Mouse (Mus musculus): ENCODE measurements around the gene Scgb1c1.

Scgb1c1 gene

GRCm38 (mm10) chr7:140844905-140845665 lies at the start of gene Scgb1c1:
Scgb1c1 (plus strand) TSS chr7:140845547.
- DNase-seq (ENCODE audit: low read depth, low spot score): peak; percentile 81

DNA sequence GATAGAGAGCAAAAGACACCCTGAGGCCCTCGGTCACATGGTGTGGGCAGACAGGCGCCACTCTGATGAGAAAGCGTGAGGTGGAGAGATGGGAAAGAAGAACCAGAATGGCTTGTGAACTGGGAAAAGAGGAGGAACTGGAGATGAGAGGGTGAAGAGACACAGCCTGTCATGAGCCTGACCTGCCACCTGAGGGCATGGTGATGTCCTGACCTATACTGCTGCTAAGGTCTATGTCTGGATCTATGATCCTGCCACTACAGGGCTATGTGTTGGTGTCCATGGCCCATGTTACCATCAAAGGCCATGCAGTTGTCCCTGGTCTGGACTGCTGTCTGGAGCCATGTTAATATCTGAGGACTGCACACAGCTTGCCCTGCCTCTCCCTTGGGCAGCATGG lies 47.7 kb upstream of the Scgb1c1 start:
- DNase-seq (ENCODE audit: low read depth, low spot score): no peak

- no peak for DNase-seq (ENCODE audit: low read depth, low spot score)
Observed at GRCm38 (mm10) chr7:140798212-140798611, 47.1 kb upstream of the Scgb1c1 start.

DNA sequence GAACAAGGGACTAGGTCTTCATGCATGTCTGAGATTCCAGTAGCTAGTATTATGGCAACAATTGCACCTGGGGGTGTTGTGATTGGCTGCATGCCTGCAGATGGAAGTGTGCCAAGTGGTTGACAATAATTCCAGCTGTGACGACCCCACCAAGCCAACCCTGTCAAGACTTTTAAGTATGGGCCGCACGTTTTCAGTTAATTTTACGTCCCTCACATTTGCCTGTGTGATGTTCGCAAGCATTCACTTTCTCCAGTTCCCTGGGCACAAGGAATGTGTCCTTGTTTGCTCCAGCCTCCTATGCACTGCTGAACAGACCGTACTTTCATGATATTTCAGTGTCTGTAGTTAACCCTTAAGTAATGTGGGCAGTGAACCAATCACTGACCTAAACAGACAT lies 42.7 kb upstream of the Scgb1c1 start:
- no peak for DNase-seq (ENCODE audit: low read depth, low spot score)

- DNase-seq (ENCODE audit: low read depth, low spot score): no peak
Observed at GRCm38 (mm10) chr7:140805704-140806103, 39.6 kb upstream of the Scgb1c1 start.

DNA sequence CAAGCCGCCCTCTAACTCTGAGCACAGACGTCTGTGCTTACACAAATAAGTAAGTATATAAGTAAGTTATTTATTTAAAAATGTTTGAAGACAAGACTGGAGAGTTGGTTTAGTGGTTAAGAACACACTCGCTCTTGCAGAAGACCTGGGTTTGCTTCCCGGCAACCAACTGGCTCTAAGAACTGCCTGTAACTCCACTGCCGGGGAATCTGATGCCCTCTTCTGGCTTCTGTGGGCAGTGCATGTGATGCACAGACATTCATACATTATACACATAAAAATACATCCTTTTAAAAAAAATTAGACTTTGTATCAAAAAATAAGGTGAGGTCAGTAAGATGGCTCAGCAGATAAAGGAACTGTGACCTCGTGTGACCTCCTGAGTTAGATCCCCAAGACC lies 34.9 kb upstream of the Scgb1c1 start:
- DNase-seq (ENCODE audit: low read depth, low spot score): no peak

GRCm38 (mm10) chr7:140811714-140812113 lies 33.6 kb upstream of the Scgb1c1 start:
- no peak for DNase-seq (ENCODE audit: low read depth, low spot score)

DNA sequence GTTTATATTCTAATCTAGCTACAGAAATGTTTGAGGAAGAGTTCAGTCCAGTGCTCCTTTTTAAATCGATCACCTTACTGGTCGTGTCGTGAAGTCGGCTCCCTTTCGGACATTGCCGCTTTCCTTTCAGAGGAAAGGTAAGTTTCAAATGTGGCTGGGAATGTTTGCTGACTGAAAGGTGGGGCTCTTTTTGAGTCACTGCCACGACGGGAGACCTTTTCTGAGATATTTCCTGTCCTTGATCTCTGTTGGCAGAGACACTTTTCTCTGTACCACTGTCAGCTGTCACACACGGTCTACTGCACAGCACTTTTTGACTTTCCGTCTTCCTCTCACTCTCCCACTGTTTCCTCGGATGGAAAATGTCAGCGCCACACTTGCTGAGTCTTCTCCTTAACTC lies 32.5 kb upstream of the Scgb1c1 start:
- DNase-seq (ENCODE audit: low read depth, low spot score): no peak

GRCm38 (mm10) chr7:140820173-140820572 lies 25.2 kb upstream of the Scgb1c1 start:
- DNase-seq (ENCODE audit: low read depth, low spot score): no peak

- DNase-seq (ENCODE audit: low read depth, low spot score): no peak
Observed at GRCm38 (mm10) chr7:140821305-140821652, 24.1 kb upstream of the Scgb1c1 start.

- no peak for DNase-seq (ENCODE audit: low read depth, low spot score)
Observed at GRCm38 (mm10) chr7:140821653-140822329, 23.6 kb upstream of the Scgb1c1 start, which contains the start of gene Zfp941. Zfp941 (minus strand) TSS chr7:140822178.

GRCm38 (mm10) chr7:140822731-140823130 lies 22.6 kb upstream of the Scgb1c1 start:
- no peak for DNase-seq (ENCODE audit: low read depth, low spot score)

GRCm38 (mm10) chr7:140828171-140828881 lies 17.0 kb upstream of the Scgb1c1 start:
- DNase-seq (ENCODE audit: low read depth, low spot score): no peak

GRCm38 (mm10) chr7:140831447-140831846 lies 13.9 kb upstream of the Scgb1c1 start:
- no peak for DNase-seq (ENCODE audit: low read depth, low spot score)

DNA sequence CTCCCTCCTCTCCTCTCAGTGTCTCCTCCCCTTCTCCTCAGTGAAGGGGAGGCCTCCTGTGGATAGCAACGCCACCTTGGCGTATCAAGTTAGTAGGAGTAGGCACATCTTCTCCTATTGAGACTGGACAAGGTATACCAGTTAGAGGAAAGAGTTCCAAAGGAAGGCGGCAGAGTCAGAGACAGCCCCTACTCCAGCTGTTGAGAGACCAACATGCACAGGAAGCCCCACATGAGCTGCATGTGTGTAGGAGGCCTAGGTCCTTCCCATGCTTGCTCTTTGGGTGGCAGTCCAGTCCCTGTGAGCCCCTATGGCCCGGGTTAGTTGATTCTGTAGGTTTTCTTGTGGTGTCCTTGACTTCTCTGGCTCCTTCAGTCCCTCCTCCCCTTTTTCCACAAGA lies 12.0 kb upstream of the Scgb1c1 start:
- DNase-seq (ENCODE audit: low read depth, low spot score): no peak

DNA sequence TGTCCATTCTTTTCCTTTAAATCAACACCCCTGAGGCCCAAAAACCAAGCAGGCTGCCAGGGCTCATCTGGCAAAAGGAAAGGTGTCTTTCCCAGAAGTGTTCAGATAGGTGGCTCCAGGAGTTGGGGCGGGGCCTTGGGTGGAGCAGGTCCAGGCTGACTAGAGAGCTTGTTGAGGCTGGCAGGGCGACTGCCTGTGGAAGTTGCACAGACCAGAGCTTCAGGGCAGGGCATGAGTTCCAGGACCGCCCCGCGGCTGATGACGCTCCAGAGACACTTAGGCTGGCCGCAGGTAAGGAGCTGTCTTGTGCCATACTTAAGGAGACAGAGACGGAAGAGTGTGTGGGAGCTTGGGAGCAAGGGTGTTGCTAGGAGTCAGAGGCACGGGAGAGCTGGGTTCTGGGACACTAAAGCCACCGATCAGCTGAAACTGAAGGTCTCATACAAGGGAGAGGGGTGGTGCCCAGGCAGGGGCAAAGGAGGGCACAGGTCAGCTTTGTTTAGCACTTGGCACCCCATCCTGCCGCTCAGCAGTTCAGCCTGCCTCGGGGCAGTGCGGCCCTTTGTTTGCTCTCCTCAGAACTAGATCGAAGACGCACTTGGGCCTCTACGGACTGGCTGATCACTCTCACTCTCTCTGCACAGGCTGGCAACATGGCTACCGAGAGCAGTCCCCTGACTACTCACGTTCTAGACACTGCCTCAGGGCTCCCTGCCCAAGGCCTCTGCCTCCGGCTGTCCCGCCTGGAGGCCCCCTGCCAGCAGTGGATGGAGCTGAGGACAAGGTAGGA lies 10.2 kb upstream of the Scgb1c1 start, which contains the start of gene Urah:
Gene Urah, plus strand, starts transcription at position 51 of the 790 bp plus-strand sequence.
- DNase-seq (ENCODE audit: low read depth, low spot score): no peak

- no peak for DNase-seq (ENCODE audit: low read depth, low spot score)
Observed at GRCm38 (mm10) chr7:140835758-140836087, 9.6 kb upstream of the Scgb1c1 start.

DNA sequence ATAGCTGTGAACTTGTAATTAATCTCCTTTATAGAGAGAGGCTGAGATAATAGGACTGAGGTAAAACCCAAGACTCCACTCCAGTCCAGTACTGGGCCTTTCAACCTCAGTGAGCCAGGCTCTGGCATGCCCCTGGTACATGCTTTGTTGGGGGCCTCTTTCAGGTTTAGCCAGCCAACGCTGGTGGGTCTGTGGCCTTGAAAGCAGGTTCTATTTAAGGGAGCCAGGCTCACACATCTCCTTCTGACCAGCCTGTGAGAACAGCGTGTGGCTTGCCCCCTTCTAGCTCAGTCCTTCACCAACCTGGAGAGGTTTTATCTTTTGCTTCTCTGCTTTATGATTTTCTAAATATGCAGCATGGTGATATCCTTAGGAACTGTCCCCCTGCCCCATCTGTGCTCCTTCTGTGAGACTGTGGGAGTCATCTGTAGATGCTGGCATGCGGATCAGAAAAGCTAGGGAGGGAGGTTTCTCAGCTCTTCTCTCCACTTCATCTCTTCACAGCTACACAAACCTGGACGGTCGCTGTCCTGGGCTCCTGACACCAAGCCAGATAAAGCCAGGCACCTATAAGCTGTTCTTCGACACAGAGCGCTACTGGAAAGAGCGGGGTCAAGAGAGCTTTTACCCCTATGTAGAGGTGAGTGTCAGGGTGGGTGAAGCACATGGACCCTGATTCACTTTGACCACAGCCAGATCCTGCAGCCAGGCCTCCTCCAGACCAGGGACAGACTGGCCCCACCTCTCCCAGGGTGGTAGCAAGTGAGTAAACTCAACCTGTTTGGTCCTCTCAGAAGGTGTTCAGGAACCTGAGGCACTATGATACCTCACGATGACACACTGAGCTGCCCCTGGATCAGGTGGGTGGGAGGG lies 8.9 kb upstream of the Scgb1c1 start:
- DNase-seq (ENCODE audit: low read depth, low spot score): no peak

- no peak for DNase-seq (ENCODE audit: low read depth, low spot score)
Observed at GRCm38 (mm10) chr7:140839556-140839955, 5.8 kb upstream of the Scgb1c1 start.

GRCm38 (mm10) chr7:140840750-140841735 lies 4.3 kb upstream of the Scgb1c1 start:
- no peak for DNase-seq (ENCODE audit: low read depth, low spot score)

Data from embryo, embryonic 11.5 days (tissue).